Mouse (Mus musculus) bone marrow, adult 2 months (tissue): ENCODE measurements around the gene Cradd. TPM values are rescaled to one million over a fixed set of nuclear protein-coding genes. Genes with fewer than 3 reads are reported as not detected.
A peak's percentile ranks its signal among the peaks of the same experiment; 100 is the strongest.

Experiments
- H3K27ac ChIP-seq: fragments of 200-500 bp; 2 replicates; pipeline ENCODE4 v1.5.1; 2012; ENCODE audit warnings: low read depth, mild to moderate bottlenecking, control low read depth, inconsistent platforms, low read length; ENCODE audit not compliant: control insufficient read depth, poor library complexity, insufficient read depth
- H3K4me1 ChIP-seq: fragments of 200-500 bp; 2 replicates; pipeline ENCODE4 v1.6.1; 2011; ENCODE audit warnings: low read length; ENCODE audit not compliant: control insufficient read depth, insufficient read depth
- H3K4me3 ChIP-seq: fragments of 200-500 bp; replicated peaks from 2 replicates; pipeline ENCODE3; 2011; ENCODE audit warnings: mild to moderate bottlenecking, low read depth, low read length, control low read depth; ENCODE audit not compliant: control insufficient read depth
- CTCF ChIP-seq: fragments of 200-500 bp; IDR thresholded peaks from 2 replicates; pipeline ENCODE4 v1.5.1; 2011; ENCODE audit warnings: low read length, control low read depth; ENCODE audit not compliant: control insufficient read depth, insufficient read depth
- POLR2A ChIP-seq: fragments of 200-500 bp; IDR thresholded peaks from 2 replicates; pipeline ENCODE4 v1.6.1; 2011; ENCODE audit warnings: low read depth, mild to moderate bottlenecking, control low read depth, low read length, borderline replicate concordance; ENCODE audit not compliant: control insufficient read depth
- WGBS: fragments of 180-500 bp; shearing (Covaris S2); methylation state at CpG from one replicate; pipeline ENCODE4 v1.1.7; 2018; 5-methylcytosine and 5-hydroxymethylcytosine counted together
- polyA plus RNA-seq: library from polyadenylated mRNA; stranded (reverse); fragments of >200 nt; gene quantifications from 2 replicates; pipeline ENCODE4 v1.2.4, GENCODE M21; 2011; ENCODE audit warnings: low replicate concordance; ENCODE audit not compliant: missing spikeins, insufficient read depth, insufficient read length

The Cradd gene
- 3.8 and 4.5 TPM in 2 replicates for polyA plus RNA-seq

DNA sequence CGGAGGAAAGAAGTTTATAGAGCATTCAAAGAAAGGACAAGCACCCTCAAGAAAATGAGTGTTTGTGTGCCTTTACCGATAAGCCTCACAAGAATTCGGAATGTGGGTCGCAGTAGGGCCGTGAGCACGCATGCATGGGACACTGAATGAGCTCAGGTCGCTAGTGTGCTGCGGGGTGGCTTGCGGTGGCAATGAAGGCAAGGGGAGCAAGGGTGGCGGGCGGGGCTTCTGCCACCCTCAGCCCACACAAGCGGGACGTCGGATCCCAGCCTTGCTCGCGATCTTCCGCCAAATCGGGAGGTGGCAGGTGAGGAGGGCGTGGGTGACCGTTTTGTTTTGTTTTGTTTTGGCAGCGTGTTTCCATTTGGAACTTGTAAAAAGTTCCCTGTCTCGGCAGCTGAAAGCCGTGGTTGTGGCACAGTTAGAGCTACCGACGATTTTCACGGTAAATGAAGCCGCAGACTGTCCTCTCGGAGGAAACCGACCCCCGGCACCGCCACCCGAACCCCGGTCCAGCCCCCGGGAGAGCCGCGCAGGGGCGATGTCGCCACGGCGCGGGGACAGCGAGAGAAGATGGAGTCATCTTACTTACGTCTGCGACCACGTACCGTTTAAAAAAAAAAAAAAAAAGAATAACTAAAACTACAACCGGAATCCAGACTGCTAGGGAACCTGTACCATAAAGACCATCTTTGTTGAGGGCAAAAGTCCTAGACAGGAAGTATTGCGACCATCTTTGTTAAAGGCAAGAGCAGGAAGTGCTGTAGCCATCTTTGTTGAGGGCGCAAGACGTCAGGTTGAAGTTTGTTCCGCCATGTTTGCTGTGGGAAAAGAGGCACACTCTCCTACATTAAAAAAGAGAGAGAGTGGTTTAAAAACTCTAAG is at the start of gene Cradd:
Gene Cradd (minus strand): TSS at position 741 of the 885 bp plus-strand sequence.
- TF ChIP-seq POLR2A: peak; percentile 63
- TF ChIP-seq CTCF: no peak
- under 1% methylated on average over 51 of the region's 51 CpGs for WGBS
- H3K4me3 ChIP-seq: peak within 1 kb of the TSS; percentile 80
- H3K27ac ChIP-seq: peak within 1 kb of the TSS; percentile 92
- H3K4me1 ChIP-seq: peaks cover 2% of the 10 kb centered on the region; the same call in 1 of the 2 replicates

DNA sequence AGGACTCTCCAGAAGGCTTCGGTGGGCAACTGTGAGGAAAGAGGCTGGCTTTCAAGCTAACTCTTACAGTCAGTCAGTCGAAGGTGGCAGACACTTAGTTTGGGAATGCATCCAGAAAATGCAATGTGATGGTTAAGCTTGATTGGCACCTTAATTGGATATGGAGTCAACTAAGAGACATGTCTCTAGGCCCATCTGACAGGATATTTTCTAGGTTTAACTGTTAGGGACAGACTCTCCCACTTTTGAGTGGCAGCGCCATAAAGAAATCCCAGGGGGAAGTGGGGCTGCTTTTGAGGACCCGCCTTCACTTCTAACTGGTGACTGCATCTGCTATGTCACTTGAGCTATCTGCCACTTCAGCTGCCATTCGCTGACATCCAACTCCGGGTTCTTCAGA is 49.4 kb upstream of the Cradd start:
- 88% methylated on average over 6 of the region's 6 CpGs for WGBS
- Histone ChIP-seq H3K27ac (no peak overlapping the region), H3K4me3 (no peak overlapping the region), H3K4me1 (peaks cover 1% of the 10 kb centered on the region; the same call in 1 of the 2 replicates)
- TF ChIP-seq CTCF: no peak
- TF ChIP-seq POLR2A: no peak

DNA sequence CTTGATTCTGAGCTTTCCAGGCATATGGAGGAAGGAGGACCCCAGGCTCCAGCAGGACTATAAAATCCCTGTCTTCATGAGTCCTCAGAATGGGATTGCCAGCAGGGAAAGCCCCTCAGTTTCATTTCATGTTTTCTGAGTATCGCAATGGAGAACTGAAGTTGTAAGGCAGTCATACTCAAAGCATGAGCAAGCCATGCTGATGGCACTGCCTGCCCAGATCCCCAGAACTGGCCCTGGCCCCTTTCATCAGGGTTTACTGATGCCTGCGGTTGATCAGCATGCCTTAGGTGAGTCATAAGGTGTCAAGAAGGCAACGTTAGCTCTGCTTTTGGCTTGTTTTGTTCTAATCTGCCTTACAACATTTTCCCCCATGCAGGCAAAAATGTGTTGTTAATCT is 48.0 kb upstream of the Cradd start:
- Histone ChIP-seq H3K4me3 (no peak overlapping the region), H3K27ac (no peak overlapping the region), H3K4me1 (peaks cover 1% of the 10 kb centered on the region; the same call in 1 of the 2 replicates)
- WGBS: 75% methylated on average over 3 of the region's 3 CpGs
- TF ChIP-seq POLR2A (no peak), CTCF (no peak)

DNA sequence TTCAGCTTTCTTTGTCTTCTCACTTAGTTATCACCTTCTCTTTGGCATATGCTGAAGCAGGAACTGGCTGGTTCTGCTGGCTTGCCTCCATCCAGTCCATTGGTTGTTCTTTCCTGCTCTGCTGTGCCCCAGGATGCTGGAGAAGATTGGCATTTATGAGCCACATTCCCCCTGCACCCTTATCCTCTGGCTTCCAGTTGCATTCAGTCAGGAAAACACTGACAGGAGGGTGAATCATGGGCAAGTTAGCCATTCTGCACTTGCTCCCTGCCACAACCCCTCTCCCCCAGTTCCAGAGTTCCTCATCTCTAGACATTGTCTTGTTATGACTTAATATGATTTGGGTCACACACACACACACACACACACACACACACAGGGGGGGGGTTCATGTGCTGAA is 45.3 kb upstream of the Cradd start:
- H3K4me1 ChIP-seq: peaks cover 1% of the 10 kb centered on the region; the same call in 1 of the 2 replicates
- no peak overlapping the region for H3K27ac ChIP-seq
- TF ChIP-seq POLR2A (no peak), CTCF (no peak)
- H3K4me3 ChIP-seq: no peak overlapping the region

DNA sequence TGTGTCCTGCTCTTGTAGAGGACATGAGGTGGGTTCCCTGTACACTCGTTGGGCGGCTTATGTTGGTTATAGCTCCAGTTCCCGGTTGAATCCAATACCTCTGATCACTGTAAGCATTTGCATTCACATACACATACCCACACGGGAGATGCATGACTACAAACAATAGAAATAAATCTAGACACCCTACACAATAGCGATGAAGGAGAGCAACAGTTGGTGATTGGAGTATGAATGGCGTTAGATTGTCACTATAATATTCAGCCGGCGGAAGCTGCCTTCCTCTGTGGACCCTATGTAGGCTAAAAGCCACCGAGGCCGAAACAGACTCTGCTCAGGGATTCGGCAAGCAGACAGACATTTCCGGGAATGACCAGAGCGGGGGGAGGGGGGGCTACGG is 44.2 kb upstream of the Cradd start:
- Histone ChIP-seq H3K27ac (no peak overlapping the region), H3K4me1 (peaks cover 1% of the 10 kb centered on the region; the same call in 1 of the 2 replicates), H3K4me3 (no peak overlapping the region)
- whole genome bisulfite sequencing: 86% methylated on average over 14 of the region's 14 CpGs
- TF ChIP-seq CTCF (no peak), POLR2A (no peak)

DNA sequence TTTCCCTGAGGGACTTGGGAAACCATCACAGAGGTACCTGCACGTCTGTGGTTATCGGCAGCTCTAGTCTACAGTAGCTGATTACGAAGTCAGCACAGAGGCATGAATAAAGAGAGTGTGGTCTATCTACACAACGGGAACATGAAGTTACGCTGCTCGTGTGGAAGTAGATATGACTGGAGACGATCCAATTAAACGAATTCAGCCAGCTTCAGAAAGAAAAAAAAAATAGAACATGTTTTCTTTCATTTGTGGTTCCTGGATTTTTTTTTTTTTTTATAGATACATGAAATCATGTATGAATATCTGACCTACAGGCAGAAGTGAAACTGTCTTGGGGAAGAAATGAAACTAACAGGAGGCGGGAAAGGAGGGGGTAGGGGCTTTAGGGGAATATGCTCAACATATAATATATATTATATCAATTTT is 43.7 kb upstream of the Cradd start:
- TF ChIP-seq POLR2A (no peak), CTCF (no peak)
- Histone ChIP-seq H3K4me1 (peaks cover 1% of the 10 kb centered on the region; the same call in 1 of the 2 replicates), H3K4me3 (no peak overlapping the region), H3K27ac (no peak overlapping the region)
- 43% methylated on average over 9 of the region's 9 CpGs for WGBS

DNA sequence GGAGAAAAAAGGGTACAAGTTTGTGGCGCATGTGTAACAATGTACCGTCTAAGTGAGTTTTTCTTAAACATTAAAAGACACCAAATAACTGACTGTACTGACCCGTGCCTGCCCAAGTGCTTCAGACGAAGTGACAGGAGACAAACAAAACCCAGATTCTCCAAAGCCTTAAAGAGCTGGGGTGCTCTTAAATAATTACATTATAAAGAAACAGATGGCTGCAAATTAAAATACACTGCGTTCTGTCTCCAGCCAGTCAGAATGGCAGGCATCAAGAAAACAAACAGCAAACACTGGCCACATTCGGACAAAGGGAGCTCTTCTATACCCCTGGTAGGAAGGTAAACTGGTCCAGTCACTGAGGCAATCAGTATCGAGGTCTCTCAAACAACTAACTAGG is 43.3 kb upstream of the Cradd start:
- 80% methylated on average over 7 of the region's 7 CpGs for WGBS
- Histone ChIP-seq H3K27ac (no peak overlapping the region), H3K4me1 (peaks cover 1% of the 10 kb centered on the region; the same call in 1 of the 2 replicates), H3K4me3 (no peak overlapping the region)
- no peak for TF ChIP-seq CTCF
- TF ChIP-seq POLR2A: no peak

DNA sequence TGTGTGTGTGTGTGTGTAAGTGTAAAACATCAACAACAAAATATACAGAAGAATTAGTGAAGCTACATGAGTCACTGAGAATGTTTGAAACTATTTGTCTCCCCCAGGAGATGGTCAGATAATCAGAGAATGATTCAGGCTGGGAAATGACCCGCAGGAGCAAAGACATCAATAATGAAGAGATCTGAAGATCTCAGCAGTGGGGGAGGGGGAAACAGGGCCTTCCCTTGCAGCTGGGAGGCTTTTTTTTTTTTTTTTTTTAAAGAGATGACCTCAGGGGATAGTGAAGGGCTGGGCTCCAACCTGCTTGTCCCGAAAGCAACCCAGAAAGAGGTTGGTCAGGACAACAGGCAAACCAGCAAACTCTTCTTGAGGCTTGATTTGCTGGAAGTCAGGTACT is 38.4 kb upstream of the Cradd start:
- Histone ChIP-seq H3K27ac (no peak overlapping the region), H3K4me1 (no peaks in the 10 kb centered on the region), H3K4me3 (no peak overlapping the region)
- 79% methylated on average over 2 of the region's 2 CpGs for WGBS
- TF ChIP-seq CTCF (no peak), POLR2A (no peak)

DNA sequence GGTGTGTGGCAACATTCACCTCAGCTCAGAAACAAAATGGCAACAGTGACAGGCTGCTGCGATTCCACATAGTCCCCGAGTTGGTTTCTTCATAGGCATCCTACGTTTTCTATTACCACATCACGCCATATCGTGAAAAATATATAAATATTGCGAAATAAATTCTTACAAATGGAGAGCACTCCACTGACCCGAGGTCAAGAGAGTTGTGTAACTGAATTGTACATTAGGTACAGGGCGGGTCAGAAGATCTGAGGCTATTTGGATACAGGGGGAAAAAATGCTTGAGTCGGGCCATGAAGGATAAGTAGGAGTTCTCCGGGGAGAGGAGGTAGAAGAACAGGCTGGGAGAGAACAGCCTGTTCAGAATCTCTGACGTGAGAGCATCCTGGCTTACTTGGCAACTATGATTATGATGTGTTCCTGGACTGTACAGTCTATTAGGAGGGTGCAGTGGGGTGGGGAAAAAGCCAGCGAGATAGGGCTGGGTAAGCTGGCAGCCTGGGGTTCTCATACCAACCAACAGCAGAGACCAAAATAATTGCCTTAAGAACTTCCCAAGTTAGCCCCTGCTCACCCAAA is 37.4 kb upstream of the Cradd start:
- whole genome bisulfite sequencing: 55% methylated on average over 12 of the region's 12 CpGs
- no peak overlapping the region for H3K27ac ChIP-seq
- no peak for TF ChIP-seq CTCF
- no peak for TF ChIP-seq POLR2A
- H3K4me3 ChIP-seq: no peak overlapping the region
- no peaks in the 10 kb centered on the region for H3K4me1 ChIP-seq
